Mouse (Mus musculus) G1E (cell line): Measurements from ENCODE around the gene Runx2.

ENCODE experiments used
- CTCF ChIP-seq: IDR thresholded peaks from 2 replicates; pipeline ENCODE4 v1.5.1; 2012; ENCODE audit warnings: low read depth, low read length, inconsistent platforms, mixed read lengths
- POLR2AphosphoS5 ChIP-seq: IDR thresholded peaks from 2 replicates; pipeline ENCODE4 v1.6.1; 2012; ENCODE audit warnings: low read depth, low read length, inconsistent platforms; ENCODE audit not compliant: insufficient replicate concordance
- TAL1 ChIP-seq: conservative IDR thresholded peaks from 2 replicates; pipeline ENCODE4 v1.6.1; 2012; ENCODE audit warnings: low read depth, low read length, inconsistent platforms, mixed read lengths

DNA sequence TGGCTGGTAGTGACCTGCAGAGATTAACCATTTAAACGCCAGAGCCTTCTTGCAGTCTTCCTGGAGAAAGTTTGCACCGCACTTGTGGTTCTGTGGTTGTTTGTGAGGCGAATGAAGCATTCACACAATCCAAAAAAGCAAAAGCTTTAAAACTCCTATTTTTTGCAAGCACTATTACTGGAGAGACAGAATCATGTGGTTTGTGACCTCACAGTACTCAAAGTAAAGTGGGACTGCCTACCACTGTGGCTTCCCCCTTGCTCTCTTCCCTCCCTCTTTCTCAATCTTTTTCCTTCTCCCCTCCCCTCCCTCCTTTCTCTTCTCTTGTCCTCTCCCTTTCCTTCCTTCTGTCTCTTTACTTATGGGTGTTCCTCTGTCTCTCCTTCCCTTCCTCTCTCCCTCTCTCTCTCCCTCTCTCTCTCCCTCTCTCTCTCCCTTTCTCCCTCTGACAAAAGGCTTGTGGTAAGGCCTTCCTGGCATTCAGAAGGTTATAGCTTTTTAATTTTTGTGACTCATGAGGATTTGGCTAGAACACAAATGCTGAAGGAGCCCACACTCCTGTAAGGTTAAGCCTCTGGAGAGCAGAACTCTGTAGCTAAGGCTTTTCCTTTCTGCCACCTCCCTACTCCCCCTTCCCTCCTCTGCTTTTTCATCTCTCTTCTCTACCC is at the start of gene Runx2:
- no peak for TF ChIP-seq CTCF
- no peak for TF ChIP-seq TAL1
- no peak for TF ChIP-seq POLR2AphosphoS5
